Mouse (Mus musculus) embryonic stem cell, embryonic (primary cell): Measurements from ENCODE around the gene Atf7ip.

Experiments
- CTCF ChIA-PET, 4 experiments: fragments of 300-600 bp in 2 of 4; fragments of 350-600 bp in 2 of 4; sonication (Branson Sonifier 250); formaldehyde crosslinking; loops; one replicate each; lab custom pipeline; 2022; ENCODE audit warnings: inconsistent platforms in 2 of 4; lab: Charles Lee
- POLR2A ChIA-PET, 4 experiments: fragments of 300-600 bp in 2 of 4; fragments of 350-600 bp in 2 of 4; sonication (Branson Sonifier 250); formaldehyde crosslinking; loops; one replicate each; lab custom pipeline; 2022; ENCODE audit warnings: antibody characterized with exemption in 4 of 4, inconsistent platforms in 1 of 4; lab: Charles Lee

Gene Atf7ip

DNA sequence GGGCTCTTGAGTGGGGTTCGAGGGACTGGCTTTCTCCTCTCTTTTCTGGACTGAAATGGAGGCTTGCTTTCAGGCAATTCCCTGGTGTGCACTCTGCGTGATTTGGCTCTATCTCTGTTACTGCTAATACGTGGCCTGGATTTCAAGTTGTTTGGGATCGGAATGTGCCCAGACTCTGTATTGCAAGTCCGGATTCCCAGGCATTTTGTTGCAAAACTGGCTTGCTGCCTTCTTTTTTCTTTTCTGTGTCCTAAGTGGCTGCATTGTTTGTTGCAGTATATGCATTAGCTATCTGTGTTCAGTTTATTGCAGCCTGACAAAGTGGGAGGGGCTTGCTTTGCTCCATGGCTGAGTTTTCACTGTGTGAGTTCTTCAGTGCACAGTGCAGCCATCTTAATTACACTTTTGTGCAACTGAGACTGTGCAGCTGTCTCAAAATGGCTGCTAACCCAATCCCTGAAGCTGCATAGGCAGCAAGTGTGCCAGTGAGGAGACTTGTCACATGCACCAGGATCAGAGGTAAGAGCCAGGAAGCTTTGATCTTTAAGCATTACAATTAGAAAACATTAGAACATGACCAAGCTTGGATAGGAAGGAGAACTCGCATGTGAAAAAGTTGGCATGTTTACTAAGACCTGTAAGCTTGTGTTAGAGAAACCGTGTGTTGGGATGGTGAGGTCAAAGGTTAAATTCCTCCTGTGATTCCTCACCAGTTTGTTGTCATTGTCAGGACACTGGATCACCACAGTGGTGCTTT is 26.7 kb downstream of the Atf7ip start:
- ChIA-PET POLR2A (interaction anchor here (0.6 to 5.4 kb wide), 70 partner anchors 8 to 281 kb away, joined by 3 to 186 read pairs (median 7); partner anchors contain the start of genes H2afj (in 2 of the 4) and Hist4h4 (in 2 of the 4)), CTCF (interaction anchor here in 3 of 4 experiments (0.7 to 1.4 kb wide), 9 partner anchors 10 to 110 kb away, joined by 3 to 4 read pairs (median 3); no protein-coding TSS in a partner anchor)

DNA sequence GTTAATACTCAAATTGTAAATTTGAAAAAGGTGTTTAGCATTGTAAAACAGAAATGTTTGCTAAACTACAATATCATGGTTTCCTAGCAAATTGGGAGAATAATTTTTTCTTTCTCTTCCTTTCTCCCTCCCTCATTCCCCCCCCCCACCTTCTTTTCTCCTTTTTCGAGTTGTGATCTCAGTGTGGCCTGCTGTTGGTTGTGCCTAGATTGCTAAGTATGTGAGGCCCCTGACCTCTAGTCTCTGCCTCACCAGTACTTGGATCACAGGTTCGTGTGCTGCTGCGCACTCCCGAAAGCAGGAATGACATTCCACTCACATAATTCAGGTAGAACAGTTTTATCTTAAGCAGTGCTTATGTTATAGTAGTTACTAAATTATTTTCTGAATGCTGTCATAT is 27.8 kb downstream of the Atf7ip start:
- CTCF ChIA-PET = no interaction called here
- POLR2A ChIA-PET = interaction anchor here in 3 of 4 experiments (0.6 to 14.0 kb wide), 12 partner anchors 10 to 67 kb away, joined by 3 to 216 read pairs (median 6); no protein-coding TSS in a partner anchor

DNA sequence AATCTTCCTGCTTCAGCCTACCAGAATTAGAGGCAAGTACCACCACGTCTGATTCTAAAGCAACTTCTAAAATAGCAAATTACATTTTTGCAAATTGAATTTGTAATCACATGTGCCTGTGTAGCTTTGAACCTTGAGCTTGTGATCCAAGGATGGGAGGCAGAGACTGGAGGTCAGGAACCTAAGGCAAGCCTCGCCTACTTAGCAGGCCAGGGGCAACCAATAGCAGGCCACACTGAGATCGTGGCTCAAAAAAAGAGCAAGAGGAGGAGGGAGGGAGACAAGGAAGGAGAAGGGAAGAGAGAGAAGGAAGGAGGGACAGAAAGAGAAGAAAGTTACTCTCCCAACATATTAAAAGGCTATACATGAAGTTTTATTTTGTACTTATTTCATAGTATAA is 28.5 kb downstream of the Atf7ip start:
- ChIA-PET CTCF (no interaction called here), POLR2A (interaction anchor here in 3 of 4 experiments (0.6 to 14.0 kb wide), 13 partner anchors 9 to 67 kb away, joined by 3 to 216 read pairs (median 6); no protein-coding TSS in a partner anchor)

DNA sequence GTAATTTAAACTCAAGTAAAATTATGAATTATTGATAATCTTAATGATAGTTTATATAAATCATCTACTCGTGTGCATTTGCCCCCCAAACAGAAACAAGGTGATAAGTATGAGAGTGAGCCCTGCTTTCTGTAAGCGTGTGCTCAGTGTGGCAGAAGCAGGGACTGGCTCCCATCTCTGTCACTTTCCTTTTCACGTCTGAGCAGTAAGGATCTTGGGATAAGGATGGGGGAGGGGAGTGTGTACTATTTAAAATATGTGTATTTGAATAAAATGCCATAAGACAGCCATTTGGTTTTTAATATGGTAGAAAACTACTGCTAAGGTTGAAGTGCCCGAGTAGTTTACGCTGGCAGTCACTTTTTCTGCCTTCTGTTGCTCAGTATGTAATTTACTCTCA is 29.2 kb downstream of the Atf7ip start:
- CTCF ChIA-PET = no interaction called here
- POLR2A ChIA-PET = interaction anchor here (0.6 to 14.0 kb wide), 10 partner anchors 9 to 113 kb away, joined by 3 to 216 read pairs (median 3); no protein-coding TSS in a partner anchor

DNA sequence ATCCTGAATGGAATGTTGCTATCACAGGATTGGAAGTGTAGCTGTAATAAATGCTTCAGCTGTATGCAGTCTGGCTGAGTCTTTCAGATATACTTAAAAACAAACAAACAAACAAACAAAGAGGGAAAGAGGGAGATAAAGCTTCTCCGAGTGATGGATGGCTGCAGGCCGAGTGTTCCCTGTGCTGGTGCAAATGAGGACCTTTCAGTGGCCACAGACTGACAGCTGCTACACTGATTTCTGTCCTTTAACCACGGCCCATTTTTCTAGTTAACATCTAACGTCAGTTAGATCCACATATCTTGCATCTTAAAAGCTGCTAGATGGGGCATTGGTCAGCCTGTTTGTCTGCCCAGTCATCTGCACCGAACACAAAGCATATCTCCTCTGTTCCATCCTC is 30.2 kb downstream of the Atf7ip start:
- POLR2A ChIA-PET = interaction anchor here in 3 of 4 experiments (0.6 to 14.0 kb wide), 16 partner anchors 9 to 281 kb away, joined by 3 to 216 read pairs (median 4); partner anchors contain the start of gene Hist4h4 (in 1 of the 3)
- CTCF ChIA-PET = no interaction called here

DNA sequence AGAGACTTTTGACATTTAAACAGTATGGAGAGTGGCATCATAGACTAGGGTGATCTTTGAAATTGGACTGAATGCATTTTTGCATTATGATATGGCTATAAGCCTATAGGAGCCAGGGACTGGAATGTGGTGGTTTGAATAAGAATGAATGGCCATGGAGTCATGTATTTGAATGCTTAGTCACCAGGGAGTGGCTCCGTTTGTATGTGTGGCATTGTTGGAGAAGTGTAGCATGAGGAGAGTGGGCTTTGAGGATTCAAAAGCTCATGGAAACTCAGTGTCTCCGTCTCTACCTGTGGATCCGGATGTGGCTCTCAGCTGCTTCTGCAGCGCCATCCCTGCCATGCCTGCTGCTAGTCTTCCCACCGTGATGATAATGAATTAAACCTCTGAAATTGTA is 35.4 kb downstream of the Atf7ip start:
- ChIA-PET POLR2A (interaction anchor here (0.5 to 14.0 kb wide), 23 partner anchors 8 to 263 kb away, joined by 3 to 216 read pairs (median 7); partner anchors contain the start of gene Hist4h4 (in 2 of the 4)), CTCF (interaction anchor here in 2 of 4 experiments (1.1 to 2.8 kb wide), 2 partner anchors 14 to 120 kb away, joined by 4 to 11 read pairs; no protein-coding TSS in a partner anchor)

DNA sequence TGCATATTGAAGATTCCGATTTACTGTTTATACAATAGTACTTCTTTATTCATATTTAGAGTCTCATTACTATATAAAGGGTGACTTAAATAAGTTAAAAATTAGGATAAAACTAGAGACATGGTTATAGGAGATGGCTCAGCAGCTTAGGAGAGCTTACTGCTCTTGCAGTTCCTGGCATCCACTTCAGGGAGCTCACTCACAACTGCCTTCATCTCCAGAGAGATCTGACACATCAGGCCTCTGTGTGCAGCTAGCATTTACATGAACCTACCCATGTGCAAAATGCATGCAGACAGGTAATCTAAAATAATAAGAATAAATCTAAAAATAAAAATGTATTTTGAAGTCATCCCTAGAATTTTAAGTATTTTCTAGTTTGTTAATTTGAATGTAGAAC is 36.1 kb downstream of the Atf7ip start:
- ChIA-PET POLR2A (interaction anchor here (0.5 to 14.0 kb wide), 27 partner anchors 7 to 267 kb away, joined by 3 to 216 read pairs (median 7); partner anchors contain the start of gene Hist4h4 (in 2 of the 4)), CTCF (interaction anchor here in 2 of 4 experiments (1.1 to 2.8 kb wide), 2 partner anchors 13 to 120 kb away, joined by 4 to 11 read pairs; no protein-coding TSS in a partner anchor)

DNA sequence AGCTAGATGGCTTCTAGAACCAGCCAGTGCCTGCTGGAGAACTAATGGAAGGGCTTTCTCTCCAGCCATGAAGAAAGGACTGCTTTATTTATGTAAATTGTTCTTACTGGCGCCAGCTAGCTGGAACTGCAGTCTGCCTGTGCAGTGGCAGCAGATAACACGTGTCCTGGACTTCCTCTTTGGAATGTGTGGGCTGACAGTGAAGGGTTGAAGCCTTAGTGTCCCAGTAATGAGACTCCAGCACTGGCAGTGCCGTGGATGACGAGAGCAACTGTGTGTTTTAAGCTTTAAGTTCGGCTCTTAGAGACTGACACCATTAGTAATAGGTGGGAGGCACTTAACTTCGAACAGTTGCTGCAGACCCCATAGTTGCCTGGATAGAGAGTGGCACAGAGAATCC is 37.2 kb downstream of the Atf7ip start:
- CTCF ChIA-PET = interaction anchor here in 2 of 4 experiments (0.7 to 1.3 kb wide), 5 partner anchors 11 to 151 kb away, joined by 3 to 5 read pairs (median 3); no protein-coding TSS in a partner anchor
- POLR2A ChIA-PET = interaction anchor here (0.6 to 14.0 kb wide), 38 partner anchors 8 to 1159 kb away, joined by 3 to 216 read pairs (median 5); partner anchors contain the start of gene Hist4h4 (in 1 of the 4)

DNA sequence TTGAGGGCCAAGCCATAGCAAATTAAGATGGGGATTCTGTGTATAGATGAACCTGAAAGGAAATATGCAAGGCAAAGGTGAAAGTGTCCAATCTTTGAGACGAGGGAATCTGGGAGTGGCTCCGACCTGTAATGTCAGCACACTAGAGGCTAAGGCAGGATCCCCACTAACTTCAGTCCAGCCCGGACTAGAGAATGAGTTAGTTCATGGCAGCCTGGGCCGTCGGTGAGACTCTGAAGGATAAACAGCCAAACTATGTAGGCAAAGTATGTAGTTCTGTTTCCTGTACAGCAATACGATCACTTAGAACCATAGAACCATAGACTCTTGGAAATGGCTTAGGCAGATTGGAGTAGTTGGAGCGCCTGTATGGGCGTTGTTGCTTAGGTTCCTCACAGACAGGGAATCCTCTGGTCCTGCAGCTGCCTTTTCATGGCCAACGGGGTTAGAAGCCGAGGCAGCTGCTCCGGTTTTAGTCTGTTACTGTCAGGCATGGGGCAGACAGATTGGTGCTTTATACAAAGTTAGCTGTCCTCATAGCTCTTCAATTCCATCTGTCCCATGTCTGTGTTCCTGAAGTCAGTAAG is 39.4 kb downstream of the Atf7ip start:
- POLR2A ChIA-PET = interaction anchor here in 3 of 4 experiments (0.7 to 14.0 kb wide), 17 partner anchors 9 to 80 kb away, joined by 3 to 216 read pairs (median 7); no protein-coding TSS in a partner anchor
- CTCF ChIA-PET = interaction anchor here in 1 of 4 experiments (0.8 kb wide), 1 partner anchor 80 kb away, joined by 4 read pairs; no protein-coding TSS in a partner anchor

DNA sequence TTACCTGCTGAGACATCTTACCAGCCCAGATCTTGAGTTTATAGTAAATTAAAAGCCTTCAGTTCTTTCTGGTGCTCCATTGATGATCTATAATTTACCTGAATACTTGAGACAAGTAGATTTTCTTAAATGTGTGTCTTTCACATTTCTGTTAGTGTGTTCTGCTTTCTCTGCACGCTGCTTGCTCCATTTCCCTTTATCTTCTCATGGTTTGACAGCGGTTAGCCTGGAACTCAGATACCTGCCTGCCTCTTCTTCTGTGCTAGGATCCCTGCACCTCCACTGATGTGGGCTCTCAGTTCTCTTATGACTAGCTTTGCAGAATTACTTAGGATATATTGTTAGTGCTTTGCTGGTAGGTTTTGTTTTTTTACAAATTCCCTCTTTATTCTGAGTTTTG is 40.3 kb downstream of the Atf7ip start:
- POLR2A ChIA-PET = interaction anchor here in 2 of 4 experiments (0.8 to 14.0 kb wide), 9 partner anchors 8 to 257 kb away, joined by 3 to 216 read pairs (median 5); no protein-coding TSS in a partner anchor
- CTCF ChIA-PET = interaction anchor here in 1 of 4 experiments (0.6 kb wide), 1 partner anchor 485 kb away, joined by 3 read pairs; no protein-coding TSS in a partner anchor

DNA sequence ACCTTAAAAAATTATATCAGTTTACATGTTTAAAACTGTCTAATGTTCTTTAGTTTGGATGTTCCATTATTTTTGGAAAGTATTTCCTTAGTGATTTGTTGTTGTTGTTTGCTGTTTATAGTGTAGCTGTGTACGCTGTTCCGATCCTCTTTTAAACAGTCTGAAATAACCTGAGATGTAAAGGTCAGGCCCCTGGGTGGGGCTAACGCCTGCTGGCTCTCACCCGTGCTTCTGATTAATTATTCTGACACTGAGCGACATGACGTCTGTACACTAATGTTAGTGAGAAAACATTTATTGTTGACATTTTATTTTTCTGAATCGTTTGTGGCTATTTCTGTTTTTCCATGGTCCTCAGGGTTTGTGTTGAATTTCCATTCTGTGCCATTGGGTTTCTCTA is 41.0 kb downstream of the Atf7ip start:
- POLR2A ChIA-PET = interaction anchor here in 2 of 4 experiments (0.8 to 14.0 kb wide), 9 partner anchors 8 to 257 kb away, joined by 3 to 216 read pairs (median 5); no protein-coding TSS in a partner anchor
- CTCF ChIA-PET = interaction anchor here in 1 of 4 experiments (0.5 to 0.6 kb wide), 2 partner anchors 105 to 123 kb away, joined by 5 read pairs; no protein-coding TSS in a partner anchor

DNA sequence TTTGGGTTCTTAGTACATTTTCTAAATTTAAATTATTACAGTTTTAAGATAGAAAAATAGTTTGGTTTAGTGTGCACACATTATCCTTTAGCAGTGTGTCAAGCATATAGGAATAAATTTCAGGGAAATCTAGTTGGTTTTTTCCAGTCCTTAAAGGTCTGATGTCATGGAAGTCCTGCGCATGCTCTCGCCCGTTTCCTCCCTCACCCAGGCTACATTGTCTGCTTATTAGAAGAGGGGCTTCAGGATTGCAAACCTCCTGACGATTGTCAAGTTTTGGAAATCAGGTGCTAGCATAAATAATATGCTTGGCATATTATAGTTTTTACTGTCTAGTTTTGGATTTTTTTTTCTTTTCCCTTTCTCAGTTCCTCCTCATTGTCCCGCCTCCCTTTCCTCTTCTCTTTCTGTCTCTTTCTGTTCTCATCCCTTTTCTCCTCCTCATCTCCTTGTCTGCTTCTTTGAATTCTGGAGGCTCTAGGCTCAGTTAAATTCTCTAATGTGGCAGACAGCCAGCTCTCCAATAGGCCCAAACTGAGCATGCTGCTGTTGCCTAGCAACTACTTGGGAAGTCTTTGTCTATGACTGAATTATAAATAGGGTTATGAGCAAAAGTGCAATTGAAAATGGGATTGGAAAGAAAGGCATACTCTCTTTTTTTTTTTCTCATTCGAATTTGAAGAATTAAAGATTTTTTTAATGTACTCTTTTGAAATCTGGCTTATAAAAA is 42.2 kb downstream of the Atf7ip start:
- ChIA-PET CTCF (interaction anchor here in 1 of 4 experiments (0.9 kb wide), 1 partner anchor 1565 kb away, joined by 3 read pairs; no protein-coding TSS in a partner anchor), POLR2A (interaction anchor here (0.5 to 3.8 kb wide), 11 partner anchors 10 to 1085 kb away, joined by 3 to 29 read pairs (median 5); no protein-coding TSS in a partner anchor)

DNA sequence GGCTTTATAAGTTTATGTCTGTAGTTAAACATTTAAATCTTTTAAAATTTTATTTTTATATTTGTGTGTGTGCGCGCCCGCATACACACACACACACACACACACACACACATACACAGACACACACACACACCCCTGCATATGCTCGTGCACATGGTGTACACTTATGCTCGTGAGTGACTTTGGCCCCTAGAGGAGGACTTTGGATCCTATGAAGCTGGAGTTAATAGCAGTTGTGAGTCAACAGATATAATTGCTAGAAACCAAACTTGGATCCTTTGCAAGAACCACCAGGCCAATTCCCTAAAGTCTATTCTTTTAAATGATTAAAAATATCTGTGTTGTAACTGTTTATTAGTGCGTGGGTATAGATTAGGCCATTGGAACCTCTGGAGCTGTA is 42.8 kb downstream of the Atf7ip start:
- ChIA-PET POLR2A (interaction anchor here (0.5 to 3.8 kb wide), 17 partner anchors 7 to 1084 kb away, joined by 3 to 29 read pairs (median 4); no protein-coding TSS in a partner anchor), CTCF (interaction anchor here in 2 of 4 experiments (0.6 to 0.9 kb wide), 2 partner anchors 9 to 1565 kb away, joined by 3 to 4 read pairs; no protein-coding TSS in a partner anchor)

DNA sequence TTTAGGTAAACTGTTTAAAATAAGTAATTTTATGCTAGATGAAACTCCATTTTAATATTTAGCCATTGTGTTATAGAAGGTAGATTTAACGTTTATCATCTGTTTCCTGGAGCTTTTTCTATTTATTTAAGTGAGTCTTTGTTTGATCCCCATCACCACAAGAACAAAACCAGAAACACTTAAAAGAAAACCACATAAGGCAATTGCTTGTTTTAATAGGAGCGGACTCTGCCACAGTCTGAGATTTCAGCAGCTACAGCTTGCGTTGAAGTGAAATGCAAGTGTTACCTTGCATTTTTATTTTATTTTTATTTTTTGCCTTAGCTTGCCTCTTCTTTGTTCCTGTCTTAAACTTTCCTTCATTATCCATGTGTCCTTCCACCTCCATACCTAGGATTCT is 43.6 kb downstream of the Atf7ip start:
- ChIA-PET CTCF (interaction anchor here in 1 of 4 experiments (0.6 kb wide), 1 partner anchor 9 kb away, joined by 4 read pairs; no protein-coding TSS in a partner anchor), POLR2A (interaction anchor here in 2 of 4 experiments (0.6 to 3.8 kb wide), 18 partner anchors 8 to 255 kb away, joined by 3 to 29 read pairs (median 6); partner anchors contain the start of gene Hist4h4 (in 2 of the 2))

DNA sequence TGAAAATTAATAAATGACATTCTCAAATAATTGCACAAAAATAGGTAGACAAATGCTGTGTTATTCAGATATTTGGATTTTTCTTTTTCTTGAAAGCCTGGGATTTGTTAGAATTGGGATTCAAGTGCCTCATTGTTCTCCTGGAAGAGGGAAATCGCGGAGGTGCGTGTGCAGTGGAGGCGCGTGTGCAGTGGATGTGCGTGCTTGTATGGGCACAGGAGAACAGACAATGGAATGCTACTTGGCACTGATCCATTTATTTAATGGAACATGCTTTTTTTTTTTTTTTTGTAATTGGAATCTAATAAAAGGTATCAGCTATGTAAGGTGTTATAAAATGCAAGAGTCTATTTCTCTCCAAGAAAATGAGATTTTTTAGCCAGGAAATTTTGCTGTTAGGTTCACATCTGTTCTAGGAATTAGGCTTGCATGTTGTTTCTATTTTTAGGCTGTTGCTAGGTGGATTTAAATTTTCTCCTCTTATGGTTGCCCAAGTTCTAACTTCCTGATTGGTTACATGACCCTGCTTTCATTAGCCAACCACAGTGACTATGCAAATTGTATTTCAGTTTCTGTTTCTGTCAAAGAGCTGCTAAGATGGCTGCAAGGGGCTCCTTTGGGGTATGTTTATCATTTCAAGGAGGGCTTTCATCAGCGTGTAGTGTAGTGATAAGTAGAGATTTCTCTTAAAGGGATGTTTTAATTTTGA is 44.8 kb downstream of the Atf7ip start:
- CTCF ChIA-PET = interaction anchor here in 1 of 4 experiments (1.3 kb wide), 1 partner anchor 32 kb away, joined by 4 read pairs; no protein-coding TSS in a partner anchor
- POLR2A ChIA-PET = interaction anchor here in 3 of 4 experiments (0.6 to 3.8 kb wide), 23 partner anchors 9 to 494 kb away, joined by 3 to 29 read pairs (median 6); partner anchors contain the start of gene Hist4h4 (in 2 of the 3)

DNA sequence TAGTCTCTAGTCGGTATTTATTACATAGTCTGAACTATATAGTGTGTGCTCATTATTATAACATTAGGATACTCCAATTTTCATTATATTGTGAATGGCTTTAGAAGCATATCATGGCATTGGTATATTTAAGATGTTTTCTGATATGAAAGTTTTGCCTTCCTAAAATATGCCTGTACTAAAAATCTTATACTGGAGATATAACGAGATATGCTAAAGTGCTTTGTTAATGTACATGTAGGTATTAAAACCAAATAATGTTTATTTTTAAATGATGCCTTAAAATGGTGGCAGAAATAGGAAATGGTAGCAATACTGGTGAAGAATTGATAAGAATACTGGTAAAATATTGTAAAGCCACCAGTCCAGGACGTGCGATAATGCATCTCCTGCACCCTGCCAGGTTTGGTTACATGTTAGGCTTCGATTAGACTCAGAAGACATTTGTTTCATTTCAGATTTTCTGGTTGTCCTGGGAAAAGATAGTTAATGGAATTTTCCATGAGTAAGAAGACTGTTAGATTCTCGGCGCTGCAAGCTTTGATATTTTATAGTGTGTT is 45.7 kb downstream of the Atf7ip start:
- POLR2A ChIA-PET = interaction anchor here in 3 of 4 experiments (0.7 to 3.8 kb wide), 20 partner anchors 9 to 253 kb away, joined by 3 to 29 read pairs (median 6); partner anchors contain the start of gene Hist4h4 (in 2 of the 3)

More for the DNA sequence above, 45.7 kb downstream of the Atf7ip start:
- CTCF ChIA-PET = interaction anchor here in 1 of 4 experiments (1.3 kb wide), 1 partner anchor 33 kb away, joined by 4 read pairs; no protein-coding TSS in a partner anchor
